Mouse (Mus musculus) spleen, adult 12 weeks (tissue): Measurements from ENCODE around the gene Edf1.
A peak's percentile ranks its signal among the peaks of the same experiment; 100 is the strongest.
"Not testable (repeated sequence)": the region's sequence is repeated elsewhere in the genome, so short reads cannot be mapped to it uniquely, and the experiment has no call there.

Experiments
- DNase-seq: peaks from one replicate; pipeline ENCODE4 v3.0.0; 2022; ENCODE audit warnings: low spot score

The Edf1 gene

GRCm38 (mm10) chr2:25557221-25557963 lies at the start of gene Edf1:
Edf1 (plus strand) TSS chr2:25557847.
- peak; percentile 87 for DNase-seq

DNA sequence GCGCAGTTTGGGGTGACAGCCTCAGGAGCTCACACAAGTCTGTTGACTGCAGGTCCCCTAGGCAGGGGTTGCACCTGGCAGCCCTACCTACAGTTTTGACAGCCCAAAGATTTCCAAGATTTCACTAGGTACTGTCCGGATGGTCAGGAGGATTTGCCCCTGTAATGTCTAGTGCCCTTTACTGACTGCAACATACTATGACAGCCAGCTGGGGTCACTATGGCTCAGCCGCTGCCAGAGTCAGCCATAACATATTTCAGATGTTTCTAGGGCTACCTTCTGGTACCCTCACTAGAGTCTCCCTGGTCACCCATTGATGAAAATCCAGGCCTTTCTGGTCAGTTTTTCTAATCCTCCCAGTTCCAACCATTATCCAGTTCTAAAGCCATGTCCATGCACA lies 47.7 kb upstream of the Edf1 start:
- no peak for DNase-seq

DNA sequence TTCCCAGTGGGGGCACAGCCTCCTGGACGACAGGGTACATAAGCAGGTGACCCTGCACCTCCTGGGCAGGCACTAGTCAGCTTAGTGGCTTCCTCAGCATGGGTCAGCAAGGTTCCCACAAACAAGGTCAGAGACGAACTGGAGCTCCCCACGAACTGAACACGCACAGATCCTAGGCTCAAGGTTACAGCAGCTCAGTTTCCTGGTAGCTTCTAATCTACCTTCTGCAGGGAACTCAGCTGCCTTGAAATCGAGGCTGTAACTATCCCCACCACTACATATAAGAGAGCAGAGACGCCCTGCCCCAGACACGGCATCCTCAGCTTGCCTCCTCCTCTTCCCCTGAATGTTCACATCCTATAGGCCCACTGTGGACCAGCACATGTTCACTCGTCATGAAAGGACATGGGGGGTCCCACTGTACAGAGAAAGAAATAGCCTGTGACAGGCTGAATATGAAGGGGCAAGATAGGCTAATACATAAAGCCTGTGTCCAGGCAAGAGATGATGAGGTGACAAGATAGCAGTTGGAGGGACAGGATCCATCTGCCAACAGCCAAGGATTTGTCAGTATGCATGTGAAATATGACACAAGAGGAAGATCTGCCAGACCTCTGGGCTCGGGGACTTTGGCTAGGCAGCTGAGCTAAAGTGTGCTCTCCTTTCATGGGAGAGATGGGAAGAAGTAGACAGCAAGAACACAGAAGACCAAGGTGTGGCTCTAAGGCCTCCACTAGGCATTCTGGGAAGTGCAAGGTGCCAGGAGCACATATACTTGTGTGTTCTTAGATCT lies 30.9 kb upstream of the Edf1 start:
- DNase-seq: no peak

DNA sequence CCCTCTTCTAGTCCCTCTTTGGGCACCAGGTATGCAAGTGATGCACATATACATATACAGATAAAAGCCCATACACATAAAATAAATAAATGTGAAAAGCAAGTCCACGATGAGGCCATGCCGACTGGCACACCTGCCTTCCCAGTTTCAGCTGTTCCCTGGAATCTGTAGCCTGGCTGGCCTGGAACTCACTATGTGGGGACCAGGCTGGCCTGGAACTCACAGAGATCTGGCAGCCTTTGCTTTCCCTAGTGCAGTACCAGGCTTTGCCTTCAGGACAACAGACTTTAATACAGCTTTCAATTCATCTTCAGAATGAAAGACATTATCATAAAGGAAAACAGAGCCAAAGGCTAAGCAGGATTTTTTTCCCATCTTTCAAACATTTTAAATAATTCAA lies 23.9 kb upstream of the Edf1 start:
- no peak for DNase-seq

GRCm38 (mm10) chr2:25534178-25534865 lies 23.3 kb upstream of the Edf1 start:
- peak; percentile 45 for DNase-seq

DNA sequence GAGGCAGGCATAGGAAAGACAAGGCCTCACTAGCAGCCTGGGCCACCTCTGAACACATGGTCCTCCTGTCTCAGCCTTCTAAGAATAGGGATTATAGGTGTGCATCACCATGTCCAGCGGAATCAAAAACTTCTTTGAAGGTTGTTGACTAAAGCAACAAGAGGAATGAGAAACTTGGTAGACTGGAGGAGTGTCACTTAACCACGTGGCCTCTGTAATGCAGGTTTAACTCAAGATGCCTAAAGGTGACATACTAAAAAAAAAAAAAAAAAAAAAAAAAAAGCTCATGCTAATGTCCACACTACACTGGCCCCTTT lies 22.8 kb upstream of the Edf1 start:
- DNase-seq: no peak

DNA sequence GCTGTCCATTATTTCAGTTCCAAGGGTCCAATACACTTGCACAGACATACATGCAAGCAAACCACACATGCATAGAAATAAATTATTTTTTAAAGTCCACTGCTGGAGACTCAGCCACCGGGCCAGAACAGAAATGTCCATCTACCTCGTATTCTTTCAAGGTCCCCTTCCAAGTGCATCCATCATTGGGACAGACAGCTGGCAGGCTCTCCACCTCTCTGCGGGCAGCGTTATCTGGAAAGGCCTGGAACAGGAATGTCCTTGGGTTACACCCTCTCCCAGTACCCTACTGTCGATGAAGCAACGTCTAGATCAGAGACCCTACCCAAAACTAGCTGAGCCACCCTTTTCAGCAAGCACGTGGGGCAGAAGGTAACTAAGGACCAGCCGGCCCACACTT lies 21.1 kb upstream of the Edf1 start:
- DNase-seq: no peak

DNA sequence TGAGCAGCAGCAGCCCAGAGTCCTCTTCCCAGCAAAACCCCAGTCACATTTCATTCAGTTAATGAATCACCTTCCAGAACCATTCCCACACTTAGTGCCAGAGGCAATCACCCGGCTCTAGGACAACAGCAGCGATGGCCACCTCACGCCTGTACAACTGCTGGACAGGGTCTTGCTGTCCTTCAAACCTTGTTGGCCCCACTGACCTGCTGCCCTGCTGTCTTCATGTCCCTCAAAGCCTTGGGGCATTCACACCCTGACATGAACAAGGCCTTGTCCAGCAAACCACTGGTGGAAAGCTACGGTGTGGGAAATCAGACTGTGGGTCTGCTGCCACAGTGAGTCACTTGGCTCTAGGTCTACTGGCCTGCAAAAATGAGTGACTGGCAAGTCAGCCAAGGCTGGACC lies 17.1 kb upstream of the Edf1 start:
- DNase-seq: no peak

GRCm38 (mm10) chr2:25541644-25542367 lies 15.8 kb upstream of the Edf1 start:
- no peak for DNase-seq

DNA sequence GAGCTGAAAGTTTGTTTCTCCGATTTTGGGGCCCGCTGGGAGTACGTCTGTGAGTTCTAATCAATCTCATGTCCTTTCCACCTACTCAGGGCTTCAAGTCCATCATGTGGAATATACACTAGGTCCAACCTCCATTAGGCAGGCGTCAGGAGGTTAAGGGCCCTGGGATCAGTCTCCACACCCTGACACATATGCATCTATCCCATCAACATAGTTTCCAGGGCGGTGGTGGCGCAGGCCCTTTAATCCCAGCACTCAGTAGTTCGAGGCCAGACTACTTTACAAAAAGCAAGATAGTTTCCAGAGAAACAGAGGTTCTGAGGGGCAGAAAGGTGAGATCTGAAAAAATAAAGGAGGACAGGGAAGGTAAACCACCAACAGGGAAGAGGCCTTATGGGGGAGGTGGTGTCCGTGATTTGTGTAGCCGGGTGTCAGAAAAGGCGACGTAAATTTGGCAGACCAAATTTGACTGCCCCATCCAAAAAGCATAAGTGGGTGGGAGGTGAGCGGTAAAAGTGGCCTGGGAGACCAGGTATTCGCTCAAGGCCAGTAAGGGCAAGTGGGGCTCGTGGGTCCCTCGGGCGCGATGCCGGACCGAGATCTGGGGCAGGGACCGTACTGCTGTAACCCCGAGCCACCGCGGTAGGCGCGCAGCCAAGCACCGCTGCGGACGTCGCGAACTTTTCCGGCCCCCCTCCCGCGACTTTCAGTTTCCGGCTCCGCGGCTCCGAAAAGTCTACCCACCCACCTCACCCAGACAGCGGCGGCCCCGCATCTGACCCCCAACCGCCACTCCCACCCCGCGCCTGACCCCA lies 11.4 kb upstream of the Edf1 start:
- DNase-seq: peak; percentile 11

DNA sequence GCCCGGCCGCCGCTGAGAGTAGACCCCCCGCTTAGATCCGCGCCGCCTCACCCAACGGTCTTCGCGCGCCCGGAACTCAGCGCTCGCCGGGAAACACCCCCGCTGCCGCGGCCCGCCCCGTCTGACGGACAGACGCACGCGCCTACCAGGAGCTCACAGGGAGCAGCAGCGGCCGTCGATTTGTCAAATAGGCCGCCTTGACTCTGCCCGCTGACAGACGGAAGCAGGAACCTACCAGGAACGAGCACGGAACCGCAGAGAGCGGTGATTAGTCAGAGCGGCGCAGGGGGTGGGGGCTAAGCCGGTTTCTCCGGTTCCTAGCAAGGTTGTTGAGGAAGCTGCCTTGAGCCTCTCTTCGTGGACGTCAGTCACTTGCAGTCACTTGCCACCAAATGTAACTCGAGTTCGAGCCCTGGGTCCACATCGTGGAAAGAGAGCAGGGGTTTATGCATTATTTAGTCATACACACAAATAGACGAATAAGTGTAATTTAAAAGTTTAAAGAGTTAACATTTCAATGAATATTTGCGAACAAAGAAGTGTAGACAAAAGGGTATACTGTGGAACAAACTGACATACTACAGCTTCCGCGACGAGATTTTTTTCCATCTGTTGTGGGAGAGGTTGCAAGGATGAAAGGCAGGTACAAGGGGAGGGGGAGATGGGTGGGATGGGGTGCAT lies 10.7 kb upstream of the Edf1 start, which contains the start of gene Traf2:
TSS of gene Traf2 (minus strand) at position 130 of the 681 bp plus-strand sequence.
- DNase-seq: peak; percentile 96

- DNase-seq: peak; percentile 17
Measured at GRCm38 (mm10) chr2:25549021-25549991, 8.3 kb upstream of the Edf1 start.

GRCm38 (mm10) chr2:25551186-25551585 lies 6.5 kb upstream of the Edf1 start:
- DNase-seq: peak; percentile 27

- DNase-seq: not testable (repeated sequence)
Measured at GRCm38 (mm10) chr2:25553171-25553786, 4.4 kb upstream of the Edf1 start.

DNA sequence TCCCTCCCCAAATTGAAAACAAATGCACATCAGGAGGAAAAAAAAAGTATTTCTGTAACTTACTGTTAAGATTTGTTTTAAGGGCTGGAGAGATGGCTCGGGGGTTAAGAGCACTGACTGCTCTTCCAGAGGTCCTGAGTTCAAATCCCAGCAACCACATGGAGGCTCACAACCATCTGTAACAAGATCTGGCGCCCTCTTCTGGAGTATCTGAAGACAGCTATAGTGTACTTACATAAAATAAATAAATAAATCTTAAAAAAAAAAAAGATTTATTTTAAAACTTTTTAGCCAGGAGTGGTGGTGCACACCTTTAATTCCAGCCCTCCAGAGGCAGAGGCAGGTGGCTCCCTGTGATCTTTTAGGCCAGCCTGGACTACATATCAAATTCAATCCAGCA lies 2.2 kb upstream of the Edf1 start:
- DNase-seq: not testable (repeated sequence)

DNA sequence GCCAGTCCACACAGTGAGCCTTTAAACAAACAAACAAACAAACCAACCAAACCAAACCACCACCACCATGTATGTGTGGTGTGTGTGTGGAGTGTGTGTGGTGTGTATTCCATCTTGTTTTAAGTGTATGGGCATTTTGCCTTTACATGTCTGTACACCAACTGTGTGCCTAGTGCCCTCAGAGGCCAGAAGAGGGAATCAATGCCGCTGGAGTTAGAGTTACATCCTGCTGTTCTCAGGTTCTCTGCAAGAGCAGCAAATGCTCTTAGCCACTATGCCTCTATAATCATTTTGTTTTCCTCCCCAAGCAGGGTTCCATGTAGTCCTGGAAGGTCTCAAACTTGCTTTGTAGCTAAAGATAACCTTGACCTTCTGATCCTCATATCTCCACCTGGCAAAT lies 1.4 kb upstream of the Edf1 start:
- DNase-seq: no peak

- DNase-seq: no peak
Measured at GRCm38 (mm10) chr2:25557964-25558360, 315 bp downstream of the Edf1 start.

GRCm38 (mm10) chr2:25558774-25559173 lies 1.1 kb downstream of the Edf1 start:
- no peak for DNase-seq

DNA sequence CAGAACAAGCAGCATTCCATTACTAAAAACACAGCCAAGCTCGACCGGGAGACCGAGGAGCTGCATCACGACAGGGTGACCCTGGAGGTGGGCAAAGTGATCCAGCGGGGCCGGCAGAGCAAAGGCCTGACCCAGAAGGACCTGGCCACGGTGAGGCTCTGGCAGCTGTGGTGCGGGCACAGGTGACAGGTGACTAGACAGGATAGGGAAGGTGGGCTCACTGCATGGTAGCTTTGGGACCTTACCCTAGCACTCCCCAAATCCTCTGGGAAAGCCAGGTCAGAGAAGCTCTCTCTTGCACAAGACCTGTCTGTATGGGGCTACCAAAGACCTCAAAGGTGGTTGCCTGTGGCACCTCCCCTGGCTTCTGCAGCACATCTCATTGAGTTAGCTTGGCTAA lies 2.9 kb downstream of the Edf1 start:
- no peak for DNase-seq
